Mouse (Mus musculus) CD4-positive, CD25-positive, alpha-beta regulatory T cell, adult 2 months (primary cell): ENCODE measurements at regions not wholly inside any gene's neighbourhood (a gene's known extent, or its start where the extent isn't known, plus 50 kb on each side); places are given as distances from the start of the nearest gene placed in this dataset.
"Not testable (repeated sequence)": the region's sequence is repeated elsewhere in the genome, so short reads cannot be mapped to it uniquely, and the experiment has no call there.

Source experiments
- DNase-seq: peaks from one replicate; pipeline ENCODE4 v3.0.0-alpha.2; 2012; ENCODE audit warnings: low read depth, low spot score

- no peak for DNase-seq
Observed at GRCm38 (mm10) chr10:69036096-69036495, 115.1 kb upstream of the Rhobtb1 start.

- DNase-seq: no peak
Observed at GRCm38 (mm10) chr10:69044171-69044651, 107.0 kb upstream of the Rhobtb1 start.

- no peak for DNase-seq
Observed at GRCm38 (mm10) chr10:69045275-69045674, 106.0 kb upstream of the Rhobtb1 start.

GRCm38 (mm10) chr10:69046008-69046555, 105.2 kb upstream of the Rhobtb1 start:
- DNase-seq: no peak

GRCm38 (mm10) chr10:69078008-69078407, 73.2 kb upstream of the Rhobtb1 start:
- no peak for DNase-seq

- no peak for DNase-seq
Observed at GRCm38 (mm10) chr10:69086184-69086583, 65.0 kb upstream of the Rhobtb1 start.

- no peak for DNase-seq
Observed at GRCm38 (mm10) chr10:69091872-69092271, 59.4 kb upstream of the Rhobtb1 start.

- no peak for DNase-seq
Observed at GRCm38 (mm10) chr10:69100021-69100420, 51.2 kb upstream of the Rhobtb1 start.

GRCm38 (mm10) chr10:69100742-69101141, 50.5 kb upstream of the Rhobtb1 start:
- DNase-seq: not testable (repeated sequence)
